Mouse (Mus musculus) midbrain, postnatal 0 days (tissue): ENCODE results near the gene Btnl10. TPM values are rescaled to one million over a fixed set of nuclear protein-coding genes. Genes with fewer than 3 reads are reported as not detected.

ENCODE experiments used
- ATAC-seq: fragments of 200-750 bp; cut with Nextera tagmentation; 2 replicates; pipeline ENCODE4 v1.8.0; 2017; ENCODE audit warnings: moderate number of reproducible peaks, mild to moderate bottlenecking, moderate TSS enrichment, moderate library complexity; ENCODE audit not compliant: low FRiP score
- DNase-seq: peaks from one replicate; pipeline ENCODE4 v3.0.0-alpha.2; 2015; ENCODE audit warnings: low spot score
- H3K27ac ChIP-seq: fragments of 300-500 bp; sonication (generic); 2 replicates; pipeline ENCODE4 v1.5.1; 2014; ENCODE audit warnings: low read depth, mild to moderate bottlenecking, low read length, mixed read lengths
- H3K27me3 ChIP-seq: fragments of 300-500 bp; sonication (generic); 2 replicates; pipeline ENCODE4 v1.6.1; 2014; ENCODE audit warnings: low read length, control low read depth, mixed read lengths; ENCODE audit not compliant: insufficient read depth
- H3K36me3 ChIP-seq: fragments of 300-500 bp; sonication (generic); 2 replicates; pipeline ENCODE4 v1.6.1; 2014; ENCODE audit warnings: low read length, control low read depth, mixed read lengths; ENCODE audit not compliant: insufficient read depth
- H3K4me1 ChIP-seq: fragments of 300-500 bp; sonication (generic); 2 replicates; pipeline ENCODE4 v1.6.1; 2014; ENCODE audit warnings: mild to moderate bottlenecking, control low read depth, antibody characterized with exemption, low read length, mixed read lengths; ENCODE audit not compliant: insufficient read depth
- H3K4me2 ChIP-seq: fragments of 300-500 bp; sonication (generic); 2 replicates; pipeline ENCODE4 v1.6.1; 2014; ENCODE audit warnings: low read depth, mild to moderate bottlenecking, low read length, mixed read lengths; ENCODE audit not compliant: poor library complexity, severe bottlenecking
- H3K4me3 ChIP-seq: fragments of 300-500 bp; sonication (generic); 2 replicates; pipeline ENCODE4 v1.5.1; 2014; ENCODE audit warnings: low read depth, mild to moderate bottlenecking, low read length, moderate library complexity
- H3K9ac ChIP-seq: fragments of 300-500 bp; sonication (generic); replicated peaks from 2 replicates; pipeline ENCODE4 v1.6.1; 2014; ENCODE audit warnings: mild to moderate bottlenecking, low read length, moderate library complexity, mixed read lengths; ENCODE audit not compliant: poor library complexity, severe bottlenecking
- H3K9me3 ChIP-seq: fragments of 300-500 bp; sonication (generic); 2 replicates; pipeline ENCODE4 v1.6.1; 2016; ENCODE audit warnings: low read length, control low read depth
- CTCF ChIP-seq: IDR thresholded peaks from 2 replicates; pipeline ENCODE4 v1.5.1; 2016; ENCODE audit warnings: antibody characterized with exemption, mild to moderate bottlenecking
- WGBS: fragments of 180-500 bp; shearing (Covaris S2); extraction: QIAGEN DNeasy Blood & Tissue Kit; methylation state at CpG from one replicate; pipeline ENCODE4 v1.1.7; 2014; 5-methylcytosine and 5-hydroxymethylcytosine counted together
- polyA plus RNA-seq: library from polyadenylated mRNA; unstranded; fragments of >200 nt; fragmentation: Nextera tagmentation; extraction: Ambion mirVana; gene quantifications from 2 replicates; pipeline ENCODE4 v1.2.1, GENCODE M21; 2015
- total RNA-seq: library from RNA; depleted of rRNA; stranded (reverse); fragments of >200 nt; gene quantifications from 2 replicates; pipeline ENCODE4 v1.2.3, GENCODE M21; 2014

Btnl10 gene
- total and polyA plus RNA-seq, 2 experiments from 2014 or later, result 0.16 TPM; not detected in 1

- no peak for ATAC-seq
- H3K4me3 ChIP-seq, result no peak overlapping the region
- TF ChIP-seq CTCF, result no peak
- no peaks in the 10 kb centered on the region for H3K9me3 ChIP-seq
- H3K27me3 ChIP-seq, result no peaks in the 10 kb centered on the region
- no peaks in the 10 kb centered on the region for H3K4me1 ChIP-seq
- DNase-seq, result no peak
- 84% methylated on average over 6 of the region's 6 CpGs for WGBS
- H3K4me2 ChIP-seq, result no peak overlapping the region
- no peak overlapping the region for H3K9ac ChIP-seq
- no peak overlapping the region for H3K27ac ChIP-seq
- H3K36me3 ChIP-seq, result peaks cover 27% of the 10 kb centered on the region; the same call in 1 of the 2 replicates
Observed at GRCm38 (mm10) chr11:58897485-58897884, 20.2 kb upstream of the Btnl10 start.

- no peak overlapping the region for H3K4me3 ChIP-seq
- H3K9ac ChIP-seq, result no peak overlapping the region
- ATAC-seq (no peak), DNase-seq (no peak)
- H3K36me3 ChIP-seq, result peaks cover 29% of the 10 kb centered on the region; the same call in 1 of the 2 replicates
- peaks cover 3% of the 10 kb centered on the region; the same call in 1 of the 2 replicates for H3K4me1 ChIP-seq
- H3K27me3 ChIP-seq, result no peaks in the 10 kb centered on the region
- H3K4me2 ChIP-seq, result no peak overlapping the region
- no peak for TF ChIP-seq CTCF
- H3K27ac ChIP-seq, result no peak overlapping the region
- no peaks in the 10 kb centered on the region for H3K9me3 ChIP-seq
Observed at GRCm38 (mm10) chr11:58901080-58901479, 16.6 kb upstream of the Btnl10 start.

DNA sequence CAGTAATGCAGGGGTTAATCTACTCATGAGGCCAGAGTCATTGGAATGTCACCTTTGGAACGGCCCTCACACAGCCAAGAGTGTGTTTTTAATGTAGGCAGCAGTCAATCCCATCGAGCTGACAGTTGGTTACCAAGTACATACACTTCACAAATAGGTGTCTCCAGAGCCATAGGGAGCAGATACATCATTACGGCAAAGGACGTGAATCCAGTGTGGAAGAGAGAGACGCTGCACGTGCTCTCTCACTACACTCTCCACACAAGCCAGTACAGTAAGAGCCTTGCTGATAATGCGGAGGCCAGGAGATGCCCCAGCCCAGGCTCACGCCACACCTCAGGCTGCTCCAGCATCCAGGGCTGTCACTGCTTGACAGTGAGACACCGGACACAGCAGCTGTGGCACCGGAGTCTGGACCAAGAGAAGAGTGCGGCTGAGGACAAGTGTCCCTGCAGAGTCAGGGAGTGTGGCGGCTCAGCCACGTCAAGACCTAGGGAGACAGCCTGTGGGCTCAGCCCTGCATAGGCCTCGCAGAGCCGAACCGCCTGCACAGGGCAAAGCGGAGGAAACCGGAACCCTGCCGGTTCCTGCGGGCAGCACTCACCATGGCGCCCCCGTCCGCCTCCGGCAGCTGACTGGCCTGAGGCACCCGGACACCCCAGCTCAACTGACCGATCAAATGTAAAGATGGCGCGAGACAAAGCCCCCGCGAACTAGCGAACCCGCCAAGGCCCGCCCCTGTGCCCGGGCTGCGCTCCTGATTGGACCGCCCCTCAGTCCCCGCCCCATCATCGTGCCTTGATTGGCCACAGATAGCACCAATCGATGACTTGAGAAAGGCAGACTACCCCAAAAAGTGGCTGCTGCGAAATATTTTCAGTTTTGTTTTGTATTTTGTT, 13.9 kb upstream of the Btnl10 start, which contains the start of gene Zfp39:
TSS of gene Zfp39 (minus strand) at position 715 of the 899 bp plus-strand sequence.
- peak within 1 kb of the TSS; percentile 80 for H3K4me2 ChIP-seq
- peak; percentile 95 for DNase-seq
- H3K9ac ChIP-seq, result peak within 1 kb of the TSS; percentile 84
- no peak; the same call in 1 of the 2 replicates for TF ChIP-seq CTCF
- H3K36me3 ChIP-seq, result peaks cover 20% of the 10 kb centered on the region; the same call in 1 of the 2 replicates
- WGBS, result under 1% methylated on average over 40 of the region's 40 CpGs
- H3K27ac ChIP-seq, result peak within 1 kb of the TSS; percentile 86
- no peaks in the 10 kb centered on the region for H3K9me3 ChIP-seq
- ATAC-seq, result peak; percentile 99
- peaks cover 3% of the 10 kb centered on the region; the same call in 1 of the 2 replicates for H3K4me1 ChIP-seq
- no peaks in the 10 kb centered on the region for H3K27me3 ChIP-seq
- peak within 1 kb of the TSS; percentile 70 for H3K4me3 ChIP-seq

GRCm38 (mm10) chr11:58904410-58904718, 13.3 kb upstream of the Btnl10 start:
- Histone ChIP-seq H3K9ac (no peak overlapping the region), H3K27me3 (no peaks in the 10 kb centered on the region), H3K27ac (no peak overlapping the region), H3K4me2 (peak overlapping the region; percentile 80), H3K9me3 (no peaks in the 10 kb centered on the region), H3K4me3 (peak overlapping the region; percentile 70), H3K36me3 (peaks cover 19% of the 10 kb centered on the region; the same call in 1 of the 2 replicates), H3K4me1 (peaks cover 3% of the 10 kb centered on the region; the same call in 1 of the 2 replicates)
- WGBS, result 2% methylated on average over 8 of the region's 8 CpGs
- no peak for TF ChIP-seq CTCF
- ATAC-seq, result peak; percentile 21; the same call in 1 of the 2 replicates
- no peak for DNase-seq

- no peak for TF ChIP-seq CTCF
- WGBS, result 45% methylated on average over 6 of the region's 6 CpGs
- no peak overlapping the region for H3K9ac ChIP-seq
- DNase-seq (peak; percentile 63), ATAC-seq (no peak)
- H3K36me3 ChIP-seq, result peaks cover 17% of the 10 kb centered on the region; the same call in 1 of the 2 replicates
- H3K4me2 ChIP-seq, result no peak overlapping the region
- H3K4me1 ChIP-seq, result peaks cover 3% of the 10 kb centered on the region; the same call in 1 of the 2 replicates
- no peaks in the 10 kb centered on the region for H3K9me3 ChIP-seq
- H3K27ac ChIP-seq, result no peak overlapping the region
- H3K4me3 ChIP-seq, result no peak overlapping the region
- no peaks in the 10 kb centered on the region for H3K27me3 ChIP-seq
Observed at GRCm38 (mm10) chr11:58904838-58905237, 12.9 kb upstream of the Btnl10 start.

DNA sequence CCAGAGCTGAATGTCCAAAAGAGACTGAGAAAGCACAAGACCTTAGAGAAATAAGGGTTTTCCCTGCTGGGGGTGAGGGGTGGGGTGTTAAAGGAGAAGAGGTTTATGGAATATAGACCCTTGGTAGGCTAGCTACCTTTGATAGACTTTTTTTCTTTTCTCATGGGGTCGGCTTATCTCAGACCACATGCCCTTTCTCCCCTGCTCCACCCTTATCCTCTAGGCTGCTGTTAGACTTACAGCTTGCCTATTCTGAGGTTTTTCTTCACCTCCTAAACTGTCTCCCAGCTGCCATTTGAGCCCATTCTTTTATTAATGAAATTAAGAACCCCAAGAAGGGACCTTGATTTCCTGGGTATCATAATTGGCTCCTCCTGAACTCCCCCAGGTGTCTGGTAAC, 3.9 kb upstream of the Btnl10 start:
- H3K4me3 ChIP-seq, result no peak overlapping the region
- TF ChIP-seq CTCF, result no peak
- H3K27ac ChIP-seq, result no peak overlapping the region
- WGBS, result 82% methylated on average over 1 of the region's 1 CpGs
- no peak for ATAC-seq
- H3K9ac ChIP-seq, result no peak overlapping the region
- H3K9me3 ChIP-seq, result no peaks in the 10 kb centered on the region
- no peak for DNase-seq
- H3K27me3 ChIP-seq, result no peaks in the 10 kb centered on the region
- H3K4me1 ChIP-seq, result no peaks in the 10 kb centered on the region
- H3K36me3 ChIP-seq, result no peaks in the 10 kb centered on the region
- no peak overlapping the region for H3K4me2 ChIP-seq
